Mouse (Mus musculus): ENCODE results near the gene Kat14.

Gene Kat14

DNA sequence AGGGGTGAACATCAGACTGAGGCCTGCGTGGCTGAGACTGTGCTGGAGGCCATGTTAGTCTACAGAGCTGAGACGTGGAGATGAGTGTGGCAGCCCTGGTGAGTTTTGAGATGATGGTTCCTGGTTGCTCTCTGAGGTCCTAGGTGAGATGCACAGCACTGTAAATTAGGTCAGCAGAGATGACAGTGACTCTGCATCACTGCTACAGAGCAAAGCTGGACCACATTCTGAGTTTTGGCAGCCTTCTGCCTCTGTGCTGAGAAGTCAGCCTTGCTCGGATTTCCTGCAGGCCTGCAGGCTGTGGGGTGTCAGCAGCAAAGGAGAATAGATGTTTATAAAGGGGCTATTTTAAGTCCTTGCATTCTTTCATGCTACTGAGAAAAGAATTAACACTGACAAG lies 12.5 kb downstream of the Kat14 start:
- in situ Hi-C loops (cut with MboI, MseI) = no loop called here

GRCm38 (mm10) chr2:144381741-144382140 lies 13.0 kb downstream of the Kat14 start:
- in situ Hi-C loops (cut with MboI, MseI) = no loop called here

GRCm38 (mm10) chr2:144382624-144383138 lies 13.9 kb downstream of the Kat14 start:
- in situ Hi-C loops (cut with MboI, MseI) = no loop called here

GRCm38 (mm10) chr2:144386296-144386695 lies 17.5 kb downstream of the Kat14 start:
- in situ Hi-C loops (cut with MboI, MseI) = no loop called here

DNA sequence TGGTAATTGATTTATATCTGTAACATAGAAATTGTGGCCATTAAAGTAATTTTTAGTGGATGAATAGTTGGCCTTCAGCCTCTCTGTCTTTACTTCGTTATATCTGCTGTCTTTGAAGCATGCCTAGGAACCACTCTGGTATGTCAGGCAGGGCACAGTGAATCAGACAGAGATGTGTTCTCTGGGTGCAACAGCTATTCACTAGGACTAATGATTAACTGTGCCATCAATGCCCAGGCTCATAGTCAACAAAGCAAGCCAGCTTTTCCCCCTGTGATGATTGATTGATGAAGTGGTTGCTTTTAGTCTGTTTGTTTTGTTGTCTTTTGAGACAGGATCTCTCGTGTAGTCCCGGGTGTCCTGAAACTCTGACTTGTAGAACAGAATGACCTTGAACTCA lies 19.6 kb downstream of the Kat14 start:
- in situ Hi-C loops (cut with MboI, MseI) = no loop called here

DNA sequence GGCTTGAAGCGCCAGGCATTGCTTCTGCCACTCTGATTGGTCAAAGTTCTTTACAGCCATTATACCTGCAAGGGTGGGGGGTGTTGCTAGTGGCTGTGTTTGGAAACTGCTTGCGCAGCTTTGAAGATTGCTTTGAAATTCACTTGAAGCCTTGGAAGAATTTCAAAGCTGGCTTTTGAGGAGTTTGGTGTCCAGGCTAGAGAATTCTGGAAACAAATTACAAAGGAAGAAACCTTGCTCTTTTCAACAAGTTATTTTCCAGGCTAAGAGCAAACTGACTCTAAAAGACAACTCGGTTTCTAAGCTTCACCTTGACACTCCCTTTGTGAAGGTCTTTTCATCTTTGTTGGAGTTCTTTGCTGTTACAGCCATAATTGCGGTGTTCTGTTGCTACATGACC lies 30.7 kb downstream of the Kat14 start:
- in situ Hi-C loops (cut with MboI, MseI) = no loop called here

DNA sequence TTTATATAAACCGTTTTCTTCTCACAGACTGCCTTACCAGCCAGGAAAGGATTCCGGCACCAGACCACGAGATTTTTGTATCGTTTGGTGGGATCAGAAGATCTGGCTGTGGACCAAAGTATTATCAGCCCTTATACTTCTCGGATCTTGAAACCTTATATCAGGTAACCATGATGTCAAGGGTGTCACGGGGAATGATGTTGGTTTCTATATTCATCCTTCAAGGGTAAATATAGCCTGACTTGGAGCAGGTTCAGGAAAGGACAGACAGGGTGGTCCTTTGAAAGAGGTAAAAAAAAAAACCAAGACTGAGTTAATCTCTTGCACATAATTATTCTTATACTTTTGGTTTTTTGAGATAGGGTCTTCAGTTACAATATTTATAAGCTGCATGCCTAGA lies 31.9 kb downstream of the Kat14 start:
- in situ Hi-C loops (cut with MboI, MseI) = no loop called here

- in situ Hi-C loops (cut with MboI, MseI) = no loop called here
Observed at GRCm38 (mm10) chr2:144409037-144409436, 40.3 kb downstream of the Kat14 start.

- in situ Hi-C loops (cut with MboI, MseI) = no loop called here
Observed at GRCm38 (mm10) chr2:144410603-144411002, 41.8 kb downstream of the Kat14 start.

DNA sequence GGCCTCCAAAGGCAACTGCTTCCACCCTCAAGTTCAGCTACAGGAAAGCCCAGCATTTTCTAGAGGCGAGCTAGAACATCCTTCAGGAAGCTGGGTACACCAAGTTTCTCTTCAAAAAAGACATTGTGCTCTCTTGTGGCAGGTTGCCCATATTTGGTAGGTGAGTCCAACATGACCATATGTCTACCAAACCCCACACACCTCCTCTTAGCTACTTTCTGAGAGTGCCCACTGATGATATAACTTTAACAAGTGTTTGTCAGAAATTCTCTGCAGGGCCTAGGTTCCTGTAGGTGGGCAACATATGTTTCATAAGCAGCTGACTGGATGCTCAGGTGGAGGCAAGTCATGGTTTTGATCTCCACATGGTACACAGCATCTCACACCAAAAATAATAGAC lies 45.9 kb downstream of the Kat14 start:
- in situ Hi-C loops (cut with MboI, MseI) = no loop called here

DNA sequence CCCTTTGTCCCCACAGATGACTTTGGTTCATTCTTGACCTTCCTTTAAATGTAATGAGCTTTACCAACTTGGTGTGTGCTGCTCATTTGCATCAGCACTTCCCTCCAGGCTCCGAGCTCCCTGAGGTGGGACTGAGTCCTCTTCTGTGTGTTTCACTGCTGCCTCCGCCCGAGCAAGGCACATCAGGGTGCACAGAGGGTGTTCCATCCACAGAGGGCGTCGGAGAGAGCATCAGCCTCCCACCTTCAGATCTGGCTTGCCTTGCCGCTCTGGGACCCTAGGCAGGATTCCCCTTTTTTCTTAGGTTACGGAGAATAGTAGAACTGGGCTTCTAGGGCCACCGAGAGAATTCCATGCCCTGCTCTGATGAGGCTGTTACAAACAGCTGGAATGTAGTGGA lies 48.1 kb downstream of the Kat14 start:
- in situ Hi-C loops (cut with MboI, MseI) = no loop called here

GRCm38 (mm10) chr2:144418062-144418461 lies 49.3 kb downstream of the Kat14 start:
- in situ Hi-C loops (cut with MboI, MseI) = no loop called here

GRCm38 (mm10) chr2:144422094-144422675 lies 53.4 kb downstream of the Kat14 start:
- in situ Hi-C loops (cut with MboI, MseI) = no loop called here

DNA sequence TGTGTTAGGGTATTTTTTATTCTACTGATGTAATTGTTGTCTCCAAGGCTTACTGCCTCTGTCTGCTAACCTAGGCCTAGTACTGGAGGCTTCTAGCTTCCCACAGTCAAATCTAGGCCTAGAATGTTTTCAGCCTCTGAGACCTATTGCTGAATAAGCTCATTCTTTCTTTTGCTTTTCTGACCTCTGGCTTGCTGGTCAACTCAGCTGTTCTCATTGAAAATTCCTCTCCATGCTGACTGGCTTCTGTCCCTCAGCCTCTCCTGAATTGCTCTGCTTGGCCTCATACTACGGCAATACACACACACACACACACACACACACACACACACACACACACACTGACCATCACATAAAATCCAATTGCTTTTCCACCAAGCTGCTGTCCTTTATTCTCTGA lies 57.0 kb downstream of the Kat14 start:
- in situ Hi-C loops (cut with MboI, MseI) = no loop called here

GRCm38 (mm10) chr2:144427852-144428251 lies 59.1 kb downstream of the Kat14 start:
- in situ Hi-C loops (cut with MboI, MseI) = no loop called here

GRCm38 (mm10) chr2:144428659-144429058 lies 59.9 kb downstream of the Kat14 start:
- in situ Hi-C loops (cut with MboI, MseI) = no loop called here

- in situ Hi-C loops (cut with MboI, MseI) = no loop called here
Observed at GRCm38 (mm10) chr2:144429171-144429570, 60.4 kb downstream of the Kat14 start.

- in situ Hi-C loops (cut with MboI, MseI) = no loop called here
Observed at GRCm38 (mm10) chr2:144431286-144431825, 62.6 kb downstream of the Kat14 start.

GRCm38 (mm10) chr2:144435679-144436078 lies 66.9 kb downstream of the Kat14 start:
- in situ Hi-C loops (cut with MboI, MseI) = no loop called here

GRCm38 (mm10) chr2:144438424-144438823 lies 69.6 kb downstream of the Kat14 start:
- in situ Hi-C loops (cut with MboI, MseI) = no loop called here

DNA sequence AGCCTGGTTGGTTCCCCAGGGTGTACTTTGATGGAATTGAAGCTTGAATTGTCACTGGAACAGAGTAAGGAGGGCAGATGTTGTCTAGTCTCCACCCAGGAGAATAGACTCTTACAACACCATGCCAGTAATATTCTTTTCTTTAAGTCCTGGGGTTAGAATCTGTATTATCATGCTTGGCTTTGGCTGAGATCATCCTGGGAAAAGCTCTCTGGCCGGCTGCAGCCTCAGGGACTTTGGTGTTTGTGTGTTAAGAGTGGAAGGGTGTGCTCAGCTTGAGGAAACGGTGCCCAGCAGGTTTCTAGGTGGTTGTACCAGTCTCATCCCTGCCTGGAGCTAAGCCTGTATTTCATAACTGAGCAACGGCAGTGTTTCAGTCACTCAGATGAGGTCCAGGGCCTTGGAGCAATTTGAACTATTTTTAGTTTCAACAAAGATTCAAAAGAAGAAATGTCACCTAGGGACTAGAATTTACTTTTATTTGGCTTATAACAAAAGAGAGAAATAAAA lies 70.5 kb downstream of the Kat14 start:
- in situ Hi-C loops (cut with MboI, MseI) = no loop called here

DNA sequence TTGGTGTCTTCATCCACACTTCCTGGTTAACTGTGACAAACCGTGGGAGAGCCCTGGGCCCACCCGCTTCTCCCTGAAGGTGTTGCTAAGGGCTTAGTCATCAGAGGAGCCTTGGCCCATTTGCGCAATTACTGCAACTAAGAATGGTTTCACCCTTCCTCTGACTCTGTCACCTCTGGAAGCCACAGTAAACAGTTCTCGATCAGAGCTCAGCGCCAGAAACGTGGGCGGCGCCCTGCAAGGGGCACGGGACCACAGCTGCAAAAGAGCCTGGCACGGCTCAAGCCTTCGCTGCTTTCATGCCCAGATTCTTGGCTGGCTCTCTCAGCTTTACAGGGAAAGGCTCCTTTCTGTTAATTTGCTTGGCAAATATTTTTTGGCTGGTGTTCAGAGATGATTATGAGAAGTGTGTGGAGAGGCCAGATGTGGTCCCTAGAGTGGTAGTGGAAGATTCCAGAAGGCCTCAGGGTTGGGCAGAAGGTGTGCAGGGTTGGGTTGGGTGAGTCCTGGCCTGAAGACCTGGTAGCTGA lies 72.7 kb downstream of the Kat14 start:
- in situ Hi-C loops (cut with MboI, MseI) = no loop called here

- in situ Hi-C loops (cut with MboI, MseI) = no loop called here
Observed at GRCm38 (mm10) chr2:144446360-144446999, 77.7 kb downstream of the Kat14 start.

Measured in T-helper 17 cell (primary cell).